Mouse (Mus musculus): ENCODE measurements at regions not wholly inside any gene's neighbourhood (a gene's known extent, or its start where the extent isn't known, plus 50 kb on each side); places are given as distances from the start of the nearest gene placed in this dataset.

DNA sequence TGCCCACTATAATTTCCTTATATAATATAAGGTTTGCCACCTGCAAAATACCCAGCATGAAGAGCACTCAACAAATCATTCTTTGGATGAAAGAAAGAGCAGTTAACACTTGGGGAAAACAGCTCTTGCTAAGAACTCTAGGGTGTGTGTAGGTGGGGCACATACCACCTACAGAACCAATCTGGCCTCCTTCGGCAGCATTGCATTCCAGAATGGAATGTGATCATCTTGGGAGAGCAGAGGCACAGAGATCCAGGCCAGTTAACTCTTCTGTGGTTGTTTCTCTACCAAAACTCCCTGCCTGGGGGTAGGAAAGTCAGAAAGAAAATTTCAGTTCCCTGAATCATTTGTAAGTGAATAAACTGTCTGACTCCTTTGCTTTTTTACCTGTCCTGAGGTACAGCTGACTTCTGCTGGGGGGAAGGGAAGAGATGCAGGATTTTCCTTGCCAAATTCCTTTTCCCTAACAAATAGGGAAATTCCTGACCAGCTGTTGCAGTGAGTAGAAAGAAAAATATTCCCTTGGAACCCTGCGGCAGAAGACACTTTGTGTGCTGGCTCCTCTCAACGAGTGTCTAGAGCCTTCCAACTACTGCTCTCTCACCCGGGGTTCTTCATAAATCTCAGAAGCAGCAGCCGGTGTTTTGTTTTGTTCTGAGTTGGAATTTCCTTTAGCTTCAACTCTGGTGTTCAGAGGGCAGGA is 112.8 kb upstream of the Frmd6 start:
- DNase-seq (ENCODE audit: low spot score in 2 of 2) = no peak

GRCm38 (mm10) chr12:70713499-70714280 is 111.6 kb upstream of the Frmd6 start:
- DNase-seq (ENCODE audit: low spot score in 2 of 2) = no peak

GRCm38 (mm10) chr12:70714281-70714679 is 111.0 kb upstream of the Frmd6 start:
- no peak for DNase-seq (ENCODE audit: low spot score in 2 of 2)

DNA sequence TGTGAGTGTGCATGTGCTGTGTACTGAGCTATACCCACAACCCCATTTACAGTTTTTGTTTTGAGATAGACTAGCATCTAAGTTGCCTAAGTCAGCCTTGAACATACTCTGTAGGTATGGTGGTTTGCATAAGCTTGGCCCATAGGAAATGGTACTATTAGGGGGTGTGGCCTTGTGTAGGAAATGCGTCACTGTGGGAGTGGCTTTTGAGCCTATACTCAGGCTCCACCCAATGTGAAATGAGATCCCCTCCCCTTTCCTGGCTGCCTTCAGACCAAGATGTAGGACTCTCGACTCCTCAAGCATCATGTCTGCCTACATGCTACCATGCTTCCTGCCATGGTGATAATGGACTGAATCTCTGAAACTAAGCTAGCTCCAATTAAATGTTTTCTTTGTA is 109.5 kb upstream of the Frmd6 start:
- DNase-seq (ENCODE audit: low spot score in 2 of 2) = no peak

DNA sequence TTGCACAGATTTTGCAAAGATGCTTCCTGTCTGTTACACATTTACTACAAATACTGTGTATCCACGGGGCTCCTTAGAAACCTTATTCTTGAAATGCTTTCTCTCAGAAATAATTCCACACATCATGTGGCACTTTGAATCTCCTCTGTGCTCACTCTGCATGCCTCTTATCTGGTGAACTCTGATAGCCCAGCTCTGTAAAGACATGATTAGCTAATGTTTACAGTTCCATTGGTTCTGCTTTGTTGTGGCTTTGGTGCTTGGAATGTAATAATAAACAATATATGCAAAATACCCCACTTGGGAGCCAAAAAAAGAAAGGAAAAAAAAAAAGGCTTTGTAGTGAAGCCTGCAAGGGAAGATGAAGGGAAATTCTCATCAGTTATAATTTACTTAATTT is 106.7 kb upstream of the Frmd6 start:
- no peak for DNase-seq (ENCODE audit: low spot score in 2 of 2)

- no peak for DNase-seq (ENCODE audit: low spot score in 2 of 2)
Measured at GRCm38 (mm10) chr12:70719255-70719654, 106.1 kb upstream of the Frmd6 start.

- no peak for DNase-seq (ENCODE audit: low spot score in 2 of 2)
Measured at GRCm38 (mm10) chr12:70720178-70720894, 105.0 kb upstream of the Frmd6 start.

GRCm38 (mm10) chr12:70725326-70725725 is 100.0 kb upstream of the Frmd6 start:
- DNase-seq (ENCODE audit: low spot score in 2 of 2) = no peak

DNA sequence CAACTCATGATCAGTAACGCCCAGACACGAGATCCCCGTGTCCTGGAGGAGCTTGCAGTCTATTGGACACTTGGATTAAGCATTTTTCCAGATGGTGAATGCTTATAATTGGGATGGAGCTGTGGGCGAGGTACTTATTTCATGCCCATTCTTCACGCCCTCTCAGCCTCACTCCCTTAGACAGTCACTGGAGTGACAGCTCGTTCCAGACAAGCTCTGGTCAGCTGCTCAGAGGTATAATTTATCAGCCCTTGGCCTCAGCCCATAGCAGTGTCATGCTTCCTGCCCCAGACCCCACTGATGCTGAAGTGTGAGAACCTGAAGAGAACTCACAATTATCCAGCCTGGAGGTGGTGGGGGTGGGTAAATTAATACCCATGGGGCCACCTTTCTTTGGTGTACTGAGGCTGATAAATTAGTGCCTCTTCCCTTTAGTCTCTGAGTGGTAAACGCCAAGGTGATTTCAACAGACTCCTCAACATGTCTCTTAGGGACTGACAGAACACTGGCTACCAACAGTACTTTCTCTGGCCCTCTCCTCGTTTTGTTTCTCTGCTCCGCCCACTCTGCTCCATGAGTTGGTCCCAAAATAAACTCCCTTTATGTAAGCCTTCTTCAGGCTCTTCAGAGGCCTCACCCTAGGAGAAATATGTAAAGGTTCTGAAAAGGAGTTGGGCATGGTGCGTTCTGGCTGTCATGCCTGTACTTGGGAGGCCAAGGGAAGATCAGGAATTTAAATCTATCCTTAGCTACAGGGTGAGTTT is 97.6 kb upstream of the Frmd6 start:
- no peak for DNase-seq (ENCODE audit: low spot score in 2 of 2)

GRCm38 (mm10) chr12:70728407-70728806 is 96.9 kb upstream of the Frmd6 start:
- no peak for DNase-seq (ENCODE audit: low spot score in 2 of 2)

GRCm38 (mm10) chr12:70729961-70730360 is 95.4 kb upstream of the Frmd6 start:
- DNase-seq (ENCODE audit: low spot score in 2 of 2) = no peak

GRCm38 (mm10) chr12:70731498-70731897 is 93.8 kb upstream of the Frmd6 start:
- no peak for DNase-seq (ENCODE audit: low spot score in 2 of 2)

- DNase-seq (ENCODE audit: low spot score in 2 of 2) = no peak
Measured at GRCm38 (mm10) chr12:70732591-70732990, 92.7 kb upstream of the Frmd6 start.

- no peak for DNase-seq (ENCODE audit: low spot score in 2 of 2)
Measured at GRCm38 (mm10) chr12:70738554-70738953, 86.8 kb upstream of the Frmd6 start.

DNA sequence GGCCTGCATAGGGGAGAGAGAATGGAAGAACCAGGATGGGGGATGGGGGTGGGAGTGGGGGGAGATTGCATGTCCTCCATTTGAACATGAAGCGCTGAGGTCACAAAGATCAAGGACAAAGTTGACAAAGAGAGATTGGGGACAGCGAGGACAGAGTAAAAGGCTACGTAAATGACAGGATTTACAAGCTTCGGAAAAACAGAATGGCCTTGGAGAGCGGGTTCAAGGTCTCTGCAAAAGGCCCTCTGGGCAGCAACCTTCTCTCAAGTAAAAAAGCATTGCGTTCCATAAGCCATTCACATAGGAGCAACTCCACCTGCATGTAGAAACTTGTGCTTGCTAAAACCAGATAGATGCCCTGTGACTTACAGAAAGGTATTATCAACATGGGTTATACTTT is 86.0 kb upstream of the Frmd6 start:
- DNase-seq (ENCODE audit: low spot score in 2 of 2) = no peak

- DNase-seq (ENCODE audit: low spot score in 2 of 2) = no peak
Measured at GRCm38 (mm10) chr12:70739766-70740165, 85.5 kb upstream of the Frmd6 start.

GRCm38 (mm10) chr12:70742836-70743235 is 82.5 kb upstream of the Frmd6 start:
- DNase-seq (ENCODE audit: low spot score in 2 of 2) = no peak

DNA sequence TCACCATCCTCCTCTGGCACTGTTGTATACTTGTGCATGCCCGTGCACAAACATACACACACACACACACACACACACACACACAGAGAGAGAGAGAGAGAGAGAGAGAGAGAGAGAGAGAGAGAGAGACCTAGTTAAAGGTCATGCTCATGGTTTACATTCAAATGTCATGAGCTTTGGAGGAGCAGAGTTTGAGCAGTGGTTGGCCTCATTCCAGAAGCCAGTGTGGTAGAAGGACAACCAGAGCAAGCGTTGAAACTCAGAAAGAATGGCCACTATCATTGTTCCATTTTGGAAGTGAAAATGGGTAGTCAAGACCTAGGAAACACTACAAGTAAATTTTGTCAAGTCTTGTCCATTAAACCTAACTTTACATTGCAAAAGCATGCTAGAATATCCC is 79.6 kb upstream of the Frmd6 start:
- no peak for DNase-seq (ENCODE audit: low spot score in 2 of 2)

- no peak for DNase-seq (ENCODE audit: low spot score in 2 of 2)
Measured at GRCm38 (mm10) chr12:70749651-70750050, 75.7 kb upstream of the Frmd6 start.

GRCm38 (mm10) chr12:70750651-70751578 is 74.4 kb upstream of the Frmd6 start:
- DNase-seq (ENCODE audit: low spot score in 2 of 2) = no peak

All from spleen, postnatal 14 days (tissue).